Mouse (Mus musculus): ENCODE measurements at regions not wholly inside any gene's neighbourhood (a gene's known extent, or its start where the extent isn't known, plus 50 kb on each side); places are given as distances from the start of the nearest gene placed in this dataset.
A peak's percentile ranks its signal among the peaks of the same experiment; 100 is the strongest.

DNA sequence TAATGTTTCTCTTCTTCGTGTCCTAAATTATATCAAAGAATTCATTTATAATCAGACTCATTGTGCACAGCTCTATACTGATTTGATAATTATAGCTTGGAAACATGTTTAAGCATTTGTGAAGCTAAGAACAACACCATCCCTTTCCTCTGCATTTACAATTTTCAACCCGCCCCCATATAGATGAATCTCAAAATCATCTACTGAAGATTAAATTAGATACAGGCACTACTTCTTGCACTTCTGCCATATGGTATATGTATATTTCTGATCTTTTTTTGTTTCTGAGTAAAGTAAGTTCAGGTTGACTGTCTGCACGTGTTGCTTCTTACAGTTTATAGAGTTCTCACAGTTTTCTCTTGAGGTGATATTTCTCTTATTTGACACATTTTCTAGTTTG is 583.1 kb upstream of the C030005K15Rik start:
- no peak for DNase-seq

DNA sequence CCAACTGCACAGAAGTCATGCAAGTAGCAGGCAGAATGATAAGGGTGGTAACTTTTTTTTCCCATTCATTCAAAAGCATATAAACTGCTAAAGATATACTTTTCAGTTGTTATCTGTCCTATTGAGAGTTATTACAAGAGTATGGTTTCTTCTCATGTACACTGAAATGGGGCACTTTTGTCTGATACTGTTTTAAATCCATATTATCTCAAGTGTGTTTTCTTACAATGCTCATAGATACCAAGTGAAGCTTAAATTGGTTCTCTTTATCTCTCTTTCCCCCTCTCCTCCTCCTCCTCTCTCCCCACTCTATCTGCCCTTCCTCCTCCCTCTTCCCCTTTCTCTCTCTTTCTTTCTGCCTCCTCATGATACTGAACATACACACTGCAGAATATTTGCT is 584.8 kb upstream of the C030005K15Rik start:
- DNase-seq, result no peak

DNA sequence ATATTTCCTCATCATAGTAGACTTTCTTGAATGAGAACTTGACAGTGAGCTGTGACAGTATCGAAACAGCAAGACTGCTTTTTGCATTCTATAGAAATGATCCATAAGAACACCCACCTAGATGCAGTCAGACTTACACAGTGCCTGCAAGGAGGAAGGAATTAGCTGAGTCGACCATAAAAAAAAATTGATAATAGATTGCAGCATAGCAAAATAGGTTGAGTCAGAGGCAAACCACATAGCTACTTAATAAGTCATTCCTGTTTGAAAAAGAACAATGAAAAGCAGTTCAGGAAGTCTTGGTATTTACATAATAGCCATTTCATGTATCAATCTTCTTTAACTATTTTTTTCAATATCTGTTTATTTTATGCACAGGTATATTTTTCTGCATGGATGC is 591.9 kb upstream of the C030005K15Rik start:
- no peak for DNase-seq

DNA sequence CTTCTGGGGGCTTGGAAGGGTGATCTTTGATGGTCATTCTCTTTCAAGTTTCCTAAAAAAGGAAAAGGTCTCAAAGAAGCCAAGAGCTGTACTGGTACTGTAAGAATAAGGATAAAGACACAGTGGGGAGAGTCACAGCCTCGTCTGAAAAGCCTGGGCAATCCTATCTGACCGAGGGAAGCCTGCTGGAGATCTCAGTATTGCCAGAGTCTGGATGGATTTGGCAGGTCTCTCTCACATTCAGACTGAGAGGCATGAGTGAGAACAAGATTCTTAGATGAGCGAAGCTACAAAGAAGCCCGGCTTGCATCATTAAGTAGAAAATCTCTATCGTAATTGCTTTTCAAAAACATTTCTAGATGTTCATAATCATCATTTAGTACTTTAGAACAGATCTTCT is 590.4 kb upstream of the Atp2b1 start:
- DNase-seq, result peak; percentile 23 to 49

DNA sequence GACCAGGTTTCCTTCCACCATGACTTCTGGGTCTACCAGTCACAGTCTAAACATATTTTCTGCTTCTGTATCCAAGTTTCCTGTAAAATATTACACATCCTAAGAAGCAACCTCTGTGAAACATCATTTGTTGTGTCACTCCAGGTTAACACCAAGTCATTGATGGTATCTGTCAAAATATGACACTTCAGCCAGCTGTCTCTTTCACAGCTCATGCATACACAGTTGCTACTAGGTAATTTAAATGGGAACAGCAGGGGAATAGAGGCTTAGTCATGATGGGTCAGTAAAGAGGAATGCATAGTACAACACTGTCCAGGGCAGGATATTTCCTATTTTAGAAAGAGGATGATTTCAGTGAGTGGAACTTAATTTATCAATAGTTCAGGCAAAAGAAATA is 589.6 kb upstream of the Atp2b1 start:
- DNase-seq, result no peak

DNA sequence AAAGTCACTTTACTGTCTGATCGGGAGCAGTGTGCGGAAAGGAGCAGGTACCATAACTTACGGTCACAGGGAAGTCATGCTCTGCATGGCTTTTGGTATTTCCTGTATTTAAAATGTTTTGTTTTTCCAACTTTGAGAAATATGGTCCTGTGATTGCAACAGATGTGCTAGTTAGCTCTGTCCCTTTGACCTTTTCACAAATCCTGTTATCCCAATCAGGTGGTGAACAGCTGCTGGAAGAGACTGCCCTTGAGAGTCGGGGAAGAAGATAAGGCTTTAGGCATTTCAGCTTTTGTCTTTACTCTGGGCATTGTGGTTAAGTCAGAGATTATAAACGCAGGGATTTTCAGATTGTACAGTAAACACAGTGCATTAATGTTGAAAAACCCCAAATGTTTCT is 588.5 kb upstream of the Atp2b1 start:
- no peak for DNase-seq

DNA sequence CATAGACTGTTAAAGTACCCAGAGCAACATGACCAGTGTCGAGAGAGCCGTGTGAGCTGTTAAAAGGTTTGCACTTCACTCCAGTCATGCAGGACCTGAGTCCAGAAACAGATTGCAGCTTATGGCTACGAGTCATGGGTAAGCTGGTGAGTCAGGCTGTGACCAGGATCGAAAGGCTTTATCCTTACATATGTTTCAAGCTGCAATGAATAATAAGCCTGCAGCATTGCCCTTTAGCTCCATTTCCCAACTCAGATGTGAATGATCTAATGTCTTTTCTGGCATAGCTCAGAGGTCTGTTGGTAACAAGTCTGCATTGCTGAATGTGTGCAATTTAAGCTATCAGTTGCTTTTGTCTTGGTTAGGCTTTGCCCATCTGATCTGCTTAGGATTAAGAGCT is 581.5 kb upstream of the Atp2b1 start:
- peak; percentile 27 to 37 for DNase-seq

DNA sequence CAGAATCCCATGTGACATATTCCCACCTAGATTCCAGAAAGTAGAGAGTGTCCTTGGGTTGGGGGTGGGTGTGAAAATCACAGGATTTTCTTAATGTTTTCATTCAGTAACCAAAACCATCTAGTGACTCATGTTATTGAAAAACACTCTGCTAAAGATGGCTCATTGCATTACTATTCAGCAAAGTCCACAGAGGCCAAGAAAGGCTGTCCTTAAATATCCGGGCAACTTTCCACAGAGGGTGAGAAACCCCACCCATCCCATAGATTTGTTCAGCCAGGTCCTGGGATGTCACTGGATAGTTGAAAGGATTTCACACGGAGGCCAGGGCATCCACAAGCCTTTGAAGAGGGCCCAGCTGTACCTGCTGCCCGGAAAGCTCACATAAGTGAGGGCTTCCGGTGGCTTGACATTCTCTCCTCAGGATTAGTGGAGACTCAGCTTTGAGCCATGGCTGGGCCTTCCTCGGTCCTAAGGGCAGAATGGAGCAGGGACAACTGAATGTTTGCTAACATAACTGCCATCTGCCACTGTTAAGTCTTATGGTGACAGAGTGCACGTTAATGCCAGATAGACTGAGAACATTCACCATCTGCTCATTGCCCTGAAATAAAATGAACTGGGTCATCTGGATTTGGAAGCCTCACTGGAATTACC is 580.7 kb upstream of the Atp2b1 start:
- peak; percentile 80 to 82 for DNase-seq

DNA sequence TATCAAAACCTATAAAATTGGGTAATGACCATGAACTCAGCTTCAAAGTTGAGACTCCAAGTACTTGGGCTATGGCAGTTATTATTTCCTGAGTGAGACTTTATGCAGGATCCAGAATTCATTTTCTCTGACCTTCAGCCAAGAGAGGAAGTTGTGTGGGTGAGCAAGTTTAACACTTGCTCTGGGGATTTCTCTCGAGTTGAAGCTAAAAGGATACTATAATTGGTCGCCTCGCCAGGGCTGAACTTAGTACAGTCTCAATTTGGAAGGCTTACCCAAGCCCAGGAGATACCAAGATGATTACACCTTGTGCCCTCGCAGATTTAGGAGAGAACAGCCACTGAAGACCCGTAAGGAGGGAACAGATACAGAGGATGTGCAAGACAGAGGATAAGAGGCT is 570.4 kb upstream of the Atp2b1 start:
- no peak for DNase-seq

DNA sequence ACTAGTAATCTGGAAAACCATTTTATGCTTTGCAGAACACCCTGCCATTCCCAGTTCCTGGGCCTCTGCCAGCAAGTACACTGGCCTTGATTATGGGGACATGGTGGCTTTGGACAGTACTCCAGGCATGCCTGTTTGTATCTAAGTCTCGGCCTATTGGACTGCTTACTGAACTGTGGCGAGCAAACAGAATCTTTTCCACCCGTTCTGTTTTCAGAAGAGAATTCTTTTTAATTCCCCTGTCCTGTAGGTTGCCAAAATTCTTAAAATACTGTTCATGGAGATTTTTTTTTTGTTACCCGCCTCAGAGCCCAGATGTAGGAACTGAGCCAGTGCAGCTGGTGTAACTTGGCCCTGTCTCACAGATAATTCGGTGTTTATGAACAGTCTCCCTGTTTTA is 564.7 kb upstream of the Atp2b1 start:
- peak; percentile 40 to 63 for DNase-seq

DNA sequence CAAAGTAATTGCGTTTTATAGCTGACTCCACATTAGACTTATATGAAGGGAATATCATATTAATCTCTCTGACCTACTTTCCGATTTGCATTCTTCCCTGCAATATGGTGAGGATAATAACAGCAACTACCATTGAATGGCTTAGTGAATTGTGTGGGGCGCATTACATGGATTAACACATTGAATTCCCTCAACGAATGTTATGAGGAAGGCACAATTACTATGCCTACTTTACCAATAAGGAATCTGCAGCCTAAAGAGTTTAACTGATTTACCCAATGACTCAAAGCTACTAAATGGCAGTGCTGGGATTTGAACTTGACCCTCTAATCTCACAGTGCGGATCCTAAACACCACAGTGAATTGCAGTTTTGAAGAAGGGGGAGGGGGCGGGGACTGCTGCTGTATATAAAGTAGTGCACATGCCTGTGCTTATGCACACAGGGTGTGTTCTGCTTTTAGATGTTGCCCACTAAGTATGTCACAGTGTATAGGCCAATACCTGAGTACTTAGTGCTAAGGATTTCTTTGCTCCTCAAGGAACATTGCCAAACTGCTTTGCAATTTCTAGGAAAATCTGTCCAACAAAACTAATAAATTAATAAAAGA is 563.8 kb upstream of the Atp2b1 start:
- no peak for DNase-seq

DNA sequence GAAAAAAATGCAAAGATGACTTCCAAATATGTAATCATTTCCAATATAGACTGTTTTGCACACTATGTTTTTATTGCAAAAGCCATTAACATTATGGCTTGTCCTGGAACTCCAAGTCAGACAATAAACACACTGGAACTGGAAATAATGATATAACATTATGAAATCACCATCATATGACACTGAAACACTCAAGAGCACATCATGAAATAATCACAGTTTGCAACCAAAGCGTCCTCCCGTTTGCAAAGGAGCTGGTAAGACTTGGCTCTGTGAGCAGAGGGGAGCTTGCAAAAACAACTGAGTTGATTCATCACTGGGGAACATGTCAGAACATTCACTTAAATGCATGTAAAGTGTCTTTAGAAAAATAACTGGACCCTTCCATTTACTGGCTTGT is 562.1 kb upstream of the Atp2b1 start:
- DNase-seq, result no peak

DNA sequence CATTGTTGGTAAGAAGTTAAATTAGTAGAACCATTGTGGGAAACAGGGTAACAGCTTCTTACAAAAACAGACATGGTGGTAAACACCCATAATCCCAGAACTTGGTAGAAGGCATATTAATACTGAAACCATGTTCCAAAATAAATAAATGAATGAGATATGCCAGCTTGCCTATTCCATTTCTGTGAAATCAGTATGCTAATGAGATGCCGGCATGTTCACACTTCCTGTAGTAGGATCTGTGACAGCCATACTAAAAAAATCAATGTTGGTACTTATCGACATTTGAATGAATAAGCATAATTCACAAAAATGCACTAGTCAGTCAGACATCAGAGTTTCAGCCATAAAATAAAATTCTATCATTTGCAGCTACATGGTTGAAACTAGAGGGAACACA is 559.7 kb upstream of the Atp2b1 start:
- no peak for DNase-seq

DNA sequence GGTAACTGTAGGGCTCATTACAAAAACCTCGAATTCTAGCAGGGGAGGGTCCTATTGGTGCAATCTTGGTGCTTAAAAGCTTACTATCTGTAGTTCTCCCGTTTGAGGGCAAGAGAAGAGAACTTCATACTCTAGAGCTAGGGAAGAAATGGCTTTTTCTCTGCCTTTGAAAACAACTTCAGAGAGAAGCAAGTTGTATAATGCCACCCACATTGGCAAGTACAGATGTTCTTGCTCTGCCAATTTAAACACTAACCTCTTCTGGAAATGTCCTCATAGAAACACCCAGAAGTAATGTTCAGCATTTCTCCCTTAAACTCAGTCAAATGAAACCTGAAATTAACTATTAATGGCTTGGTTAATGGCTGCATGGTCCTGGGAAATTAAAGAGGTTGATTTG is 549.6 kb upstream of the Atp2b1 start:
- DNase-seq, result no peak

DNA sequence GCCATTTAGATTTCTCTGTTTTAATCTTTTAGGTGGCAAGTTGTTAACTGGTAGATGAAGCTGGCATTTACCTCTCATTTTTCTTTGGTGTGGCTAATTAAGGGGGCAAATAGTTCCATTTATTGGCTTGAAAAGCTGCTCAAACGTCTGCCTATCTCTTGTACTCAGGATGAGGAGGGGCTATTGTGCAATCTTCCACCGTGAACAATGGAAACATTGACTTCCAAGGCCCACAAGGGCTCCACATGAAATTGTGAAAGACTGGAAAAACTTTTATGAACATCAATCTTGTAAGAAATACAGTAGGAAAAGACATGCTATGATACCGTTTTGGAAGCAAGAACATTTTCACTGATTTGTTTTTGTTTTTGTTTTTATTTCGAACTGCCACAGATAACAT is 541.6 kb upstream of the Atp2b1 start:
- no peak for DNase-seq

DNA sequence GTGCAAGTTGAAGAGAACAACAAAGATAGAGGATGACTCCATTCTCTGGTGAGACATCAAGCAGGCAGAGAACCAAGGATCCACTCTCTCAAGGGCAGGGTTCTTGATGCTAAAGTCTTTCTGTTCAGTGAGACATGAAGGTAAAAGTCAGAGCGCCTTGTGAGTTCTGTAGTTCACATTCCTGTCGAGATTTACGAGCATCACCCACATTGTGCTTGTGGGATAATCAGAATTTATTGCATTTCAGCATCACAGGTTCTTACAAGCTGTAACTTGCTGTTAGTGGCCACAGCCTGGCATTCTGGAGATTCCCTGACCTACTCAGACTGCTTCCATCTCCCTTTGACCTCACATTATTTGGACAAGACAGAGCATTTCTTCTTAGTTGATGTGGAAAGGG is 540.9 kb upstream of the Atp2b1 start:
- no peak for DNase-seq

DNA sequence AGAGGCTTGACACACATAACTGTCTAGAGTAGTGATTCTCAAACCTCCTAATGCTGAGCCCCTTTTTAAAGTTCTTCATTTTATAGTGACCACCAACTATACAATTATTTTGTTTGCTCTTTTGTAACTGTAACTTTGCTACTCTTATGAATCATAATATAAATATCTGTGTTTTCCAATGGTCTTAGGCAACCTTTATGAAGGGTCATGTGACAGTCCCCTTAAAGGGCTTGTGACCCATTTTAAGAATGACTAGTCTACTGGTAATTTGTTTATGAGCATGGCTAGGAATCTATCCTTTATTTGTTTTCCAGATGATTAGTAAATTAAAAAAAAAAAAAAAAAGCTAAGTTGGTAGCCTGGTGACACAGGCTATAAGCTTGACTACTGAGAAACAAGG is 539.5 kb upstream of the Atp2b1 start:
- no peak for DNase-seq

DNA sequence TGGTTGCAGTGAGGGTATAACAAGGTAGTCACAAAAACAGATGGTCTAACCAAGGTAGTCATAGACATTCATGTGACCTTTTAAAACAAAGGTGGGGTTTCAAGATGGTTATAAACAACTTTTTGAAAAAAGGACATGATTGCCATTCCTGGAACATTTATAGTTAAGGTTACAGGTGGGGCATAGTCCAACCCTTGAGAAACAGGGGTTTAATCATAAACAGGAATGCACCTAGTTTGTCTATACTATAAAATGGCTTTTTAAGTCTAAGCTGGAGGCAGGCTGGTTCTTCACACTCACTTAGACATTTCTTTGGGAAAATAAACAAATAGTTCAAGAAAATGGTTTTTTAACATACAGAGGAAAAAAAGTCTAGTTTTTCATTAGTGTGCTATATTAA is 525.7 kb upstream of the Atp2b1 start:
- DNase-seq, result no peak

DNA sequence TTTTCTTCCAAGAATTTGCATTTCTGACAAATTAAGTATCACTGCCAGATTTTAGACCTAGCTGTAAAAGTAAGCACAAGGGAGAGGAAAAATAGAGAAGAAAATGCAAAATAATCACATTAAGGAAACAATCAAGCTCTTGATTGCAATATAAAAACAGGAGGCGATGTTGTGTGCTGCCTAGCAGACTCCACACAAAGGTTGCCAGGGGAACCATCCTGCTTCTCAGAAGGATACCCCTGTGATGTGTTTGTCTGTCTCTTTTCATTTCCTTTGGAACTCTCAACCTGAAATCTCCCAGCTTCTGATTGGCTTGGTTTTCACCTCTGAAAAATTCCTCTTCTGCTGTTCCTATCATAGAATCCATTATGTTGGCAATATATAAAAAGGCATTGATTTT is 514.3 kb upstream of the Atp2b1 start:
- no peak for DNase-seq

DNA sequence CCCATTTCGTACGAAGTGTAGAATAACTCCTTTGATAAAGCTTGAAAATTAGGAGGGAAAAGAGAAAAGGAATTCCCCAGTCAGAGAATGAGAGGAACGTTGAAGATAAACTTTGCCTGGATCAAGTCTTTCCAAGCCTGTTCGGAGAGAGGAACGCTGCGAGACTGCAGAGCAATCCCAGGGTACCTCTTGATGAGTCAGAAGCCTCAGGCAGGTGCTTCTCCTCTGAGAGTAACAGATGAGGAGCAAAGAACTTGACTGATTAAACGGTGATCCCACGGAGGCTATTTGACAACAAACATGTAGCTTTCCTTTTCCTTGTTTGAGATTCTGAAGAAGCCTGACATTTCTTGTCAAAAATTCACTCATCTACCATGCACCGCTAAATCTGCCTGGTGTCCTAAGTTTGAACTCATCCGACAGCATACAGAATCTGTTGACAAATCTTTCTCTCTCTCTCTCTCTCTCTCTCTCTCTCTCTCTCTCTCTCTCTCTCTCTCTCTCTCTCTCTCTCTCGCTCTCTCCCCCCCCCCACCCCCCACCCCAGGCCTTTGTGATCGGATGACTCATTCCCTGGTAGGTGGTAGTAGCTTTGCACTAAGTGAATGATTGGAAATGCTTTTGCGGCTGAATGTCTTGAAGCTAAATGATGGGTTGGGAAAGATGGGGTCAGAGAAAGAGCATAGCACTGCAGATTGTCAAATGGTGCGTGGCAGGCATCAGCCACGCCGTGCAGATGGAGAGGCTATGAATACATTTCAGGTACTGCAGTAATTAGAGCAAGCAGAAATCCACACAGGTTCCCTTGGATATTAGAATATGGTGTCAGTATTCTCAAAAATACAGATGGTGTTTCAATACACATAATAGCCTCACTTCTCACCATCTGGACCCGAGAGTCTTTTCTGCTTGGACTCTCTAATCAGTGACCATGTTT is 496.1 kb upstream of the Atp2b1 start:
- peak; percentile 11 to 21 for DNase-seq

DNA sequence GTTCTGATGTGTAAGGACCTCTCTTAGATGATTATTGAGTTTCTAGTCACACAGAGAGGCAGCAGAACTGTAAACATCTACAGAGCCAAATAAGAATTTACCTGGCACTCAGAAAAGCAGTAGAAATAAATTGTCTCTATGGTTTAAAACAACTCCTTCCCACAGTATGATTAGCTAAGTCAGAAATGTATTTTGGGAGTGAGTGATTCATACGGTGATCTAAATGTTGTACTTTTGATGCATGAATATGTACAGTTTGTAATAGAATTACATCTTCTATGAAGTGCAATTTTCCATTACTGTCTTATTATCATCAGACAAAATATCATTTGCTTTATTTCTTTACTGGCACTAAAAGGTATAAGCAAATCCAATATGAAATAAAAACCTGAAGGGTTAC is 489.8 kb upstream of the Atp2b1 start:
- DNase-seq, result no peak

DNA sequence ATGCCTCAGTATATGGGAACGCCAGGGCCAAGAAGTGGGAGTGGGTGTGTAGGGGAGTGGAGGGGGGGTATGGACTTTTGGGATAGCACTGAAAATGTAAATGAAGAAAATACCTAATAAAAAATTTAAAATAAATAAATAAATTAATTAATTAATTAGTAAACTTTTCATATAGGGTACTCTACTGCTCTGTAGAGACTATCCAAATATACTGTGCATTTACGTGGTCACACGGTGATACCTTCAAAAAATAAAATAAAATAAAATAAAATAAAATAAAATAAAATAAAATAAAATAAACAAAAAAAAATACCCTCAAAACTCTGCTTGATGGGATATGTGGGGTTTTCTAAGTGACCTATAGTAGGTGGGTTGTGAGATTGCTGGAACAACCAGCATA is 479.2 kb upstream of the Atp2b1 start:
- DNase-seq, result no peak

DNA sequence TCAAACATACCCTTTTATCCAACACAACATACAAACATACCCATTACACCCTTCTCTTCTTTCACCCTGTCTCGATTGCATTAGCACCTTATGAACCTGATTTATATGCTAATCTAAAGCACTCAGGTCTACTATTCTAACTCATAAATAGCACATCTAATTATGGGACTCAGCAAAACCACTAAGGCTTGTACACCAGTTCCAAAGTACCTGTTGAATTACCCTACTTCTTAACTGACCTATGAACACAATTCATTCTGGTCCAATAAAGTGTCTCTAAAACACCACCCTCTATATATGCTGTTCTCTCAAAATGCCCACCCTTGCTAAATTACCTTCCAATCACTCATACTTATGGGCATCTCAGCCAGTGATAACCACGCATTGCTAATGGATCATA is 452.7 kb upstream of the Atp2b1 start:
- no peak for DNase-seq

DNA sequence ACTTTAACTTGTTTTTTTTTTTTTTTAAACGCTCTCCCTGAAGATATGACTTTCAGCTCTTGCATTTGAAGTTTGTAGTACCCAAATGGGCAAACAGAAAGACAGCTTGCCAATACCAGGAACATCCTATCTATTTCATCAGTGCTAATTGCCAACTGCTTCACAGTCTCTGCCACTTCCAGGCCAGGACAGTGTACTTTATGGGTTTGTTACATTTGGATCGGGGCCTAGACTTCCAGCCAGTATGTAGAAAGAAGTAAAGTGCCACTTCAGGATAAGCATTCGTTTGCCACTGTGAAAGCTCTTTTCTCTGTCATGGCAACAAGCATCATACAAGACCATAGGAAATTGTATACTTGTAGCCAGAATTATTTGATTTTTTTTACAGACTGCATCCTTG is 439.6 kb upstream of the Atp2b1 start:
- no peak for DNase-seq
